Mouse (Mus musculus): Measurements from ENCODE around the gene Mif4gd.
A peak's percentile ranks its signal among the peaks of the same experiment; 100 is the strongest.

The Mif4gd gene

GRCm38 (mm10) chr11:115612059-115612409 lies 735 bp downstream of the Mif4gd start:
- peak; percentile 89 for DNase-seq

GRCm38 (mm10) chr11:115611173-115611572 lies 1.6 kb downstream of the Mif4gd start:
- DNase-seq, result no peak

DNA sequence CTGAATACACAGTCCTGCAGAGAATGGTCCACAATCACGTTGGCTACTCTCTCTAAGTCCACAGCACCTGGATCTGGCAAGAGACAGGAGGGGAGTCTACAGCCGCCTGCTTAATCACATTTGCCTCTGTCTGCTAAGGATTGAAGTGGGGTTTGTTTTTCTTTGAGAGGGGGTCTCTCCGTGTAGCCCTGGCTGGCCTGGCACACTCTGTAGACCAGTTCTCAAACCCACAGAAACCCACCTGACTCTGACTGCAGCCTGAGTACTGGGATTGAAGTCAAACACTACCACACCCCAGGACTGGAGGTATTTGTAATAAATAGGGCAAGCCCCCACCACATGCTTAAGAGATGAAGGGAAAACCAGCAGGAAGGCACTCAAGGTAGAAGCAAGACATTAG lies 3.2 kb downstream of the Mif4gd start:
- DNase-seq, result no peak

DNA sequence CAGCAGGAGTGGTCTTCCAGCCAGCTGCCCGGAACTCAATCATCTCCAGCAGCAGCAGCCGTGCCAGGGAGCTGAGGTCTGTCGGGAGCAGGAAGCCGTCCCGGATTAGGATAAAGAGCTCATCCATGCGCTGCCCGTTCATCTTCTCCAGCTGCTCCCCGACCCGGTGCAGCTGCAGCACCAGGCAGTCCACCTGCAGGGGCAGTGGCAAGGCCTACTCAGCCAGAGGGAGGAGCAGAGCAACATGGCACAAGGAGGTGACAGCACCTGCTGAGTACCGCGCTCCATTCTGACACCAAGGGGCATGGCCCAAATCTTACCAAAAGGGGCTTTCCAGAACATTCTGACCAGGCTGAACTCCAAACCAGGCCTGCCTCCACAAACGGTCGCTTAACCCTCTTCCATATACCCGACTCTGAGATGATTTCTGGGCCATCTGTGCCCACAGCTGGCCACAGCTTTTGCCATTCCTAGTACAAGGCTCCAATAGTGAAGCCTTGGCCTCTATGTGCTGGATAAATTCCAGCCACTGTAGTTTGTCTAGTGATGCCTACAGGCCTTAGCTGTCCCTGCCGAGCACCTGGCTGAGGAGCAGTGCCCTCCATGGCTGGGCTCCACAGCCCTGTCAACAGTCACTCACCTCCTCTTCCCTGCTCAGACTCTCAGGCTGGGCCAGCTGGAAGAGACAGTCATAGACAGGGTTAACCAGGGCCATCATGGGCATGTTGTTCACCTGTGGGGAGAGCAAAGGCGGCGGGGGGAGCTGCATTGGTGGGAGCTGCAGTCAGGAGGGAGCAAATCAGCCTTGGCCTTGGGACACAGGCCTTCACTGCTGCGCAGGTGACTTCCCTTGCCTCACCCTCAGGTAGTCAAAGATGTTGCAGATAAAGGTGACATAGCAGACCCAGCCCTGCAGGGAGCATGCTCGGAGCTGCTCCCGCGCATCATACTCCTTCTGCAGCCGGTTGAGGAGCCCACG lies 4.1 kb downstream of the Mif4gd start:
- no peak for DNase-seq

DNA sequence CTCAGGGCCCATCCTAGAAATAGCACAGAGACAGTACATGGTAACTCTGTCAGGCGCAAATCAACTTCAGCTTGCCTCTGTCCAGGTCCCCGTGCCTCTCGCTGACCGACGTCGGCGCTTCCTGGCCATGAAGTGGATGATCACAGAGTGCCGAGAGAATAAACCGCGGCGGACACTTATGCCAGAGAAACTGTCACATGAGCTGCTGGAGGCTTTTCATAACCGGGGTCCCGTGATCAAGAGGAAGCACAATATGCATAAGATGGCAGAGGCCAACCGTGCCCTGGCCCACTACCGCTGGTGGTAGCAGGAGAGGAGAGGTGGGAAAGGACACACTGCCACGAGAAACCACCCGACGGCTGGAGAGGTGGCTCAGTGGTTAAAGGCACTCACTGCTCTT lies 6.0 kb downstream of the Mif4gd start:
- DNase-seq, result no peak

DNA sequence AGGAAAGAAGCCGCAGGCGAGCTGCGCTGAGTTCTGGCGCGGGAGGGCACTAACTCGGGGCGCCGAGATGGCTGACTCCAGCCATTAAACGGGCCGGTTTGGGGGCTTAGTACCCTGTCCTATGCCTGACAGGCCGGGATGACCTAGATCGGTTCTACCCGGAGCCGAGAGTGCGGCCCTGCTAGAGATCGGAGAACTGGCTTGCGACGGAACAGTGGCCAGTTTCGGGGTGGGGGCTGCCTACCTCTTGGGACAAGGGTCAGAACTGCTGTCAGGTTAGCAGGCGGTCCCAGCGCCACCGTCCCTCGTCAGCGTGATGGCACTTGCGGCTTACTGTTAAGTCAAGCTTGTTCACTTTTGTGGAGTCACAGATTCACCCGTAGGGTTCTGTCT lies 8.5 kb downstream of the Mif4gd start:
- DNase-seq, result peak; percentile 15

- peak; percentile 93 for DNase-seq
These were observed 9.1 kb downstream of the Mif4gd start, which contains the start of the genes Mrps7 and Gga3 for GRCm38 (mm10) chr11:115603476-115604303. TSS of gene Mrps7 (plus strand) at chr11:115603925. TSS of gene Gga3 (minus strand) at chr11:115604051.

GRCm38 (mm10) chr11:115603128-115603475 lies 9.7 kb downstream of the Mif4gd start:
- no peak for DNase-seq

GRCm38 (mm10) chr11:115601174-115601573 lies 11.6 kb downstream of the Mif4gd start:
- no peak for DNase-seq

DNA sequence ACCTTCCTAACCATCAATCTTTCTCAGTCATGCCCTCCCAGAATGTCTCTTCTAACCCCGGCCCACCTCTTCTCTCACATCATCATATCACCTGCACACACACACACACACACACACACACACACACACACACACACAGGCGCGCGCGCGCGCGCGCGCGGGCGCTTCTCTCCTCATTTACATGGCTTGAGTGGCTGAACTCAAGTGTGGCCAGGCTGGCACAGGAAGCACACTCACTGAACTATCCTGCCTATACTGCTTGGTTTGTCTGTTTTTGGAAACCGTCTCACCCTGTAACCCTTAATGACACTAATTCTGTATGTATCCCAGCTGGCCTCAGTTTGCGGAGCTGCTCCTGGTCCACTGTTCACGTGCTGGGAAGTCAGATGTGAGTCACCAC lies 12.0 kb downstream of the Mif4gd start:
- no peak for DNase-seq

DNA sequence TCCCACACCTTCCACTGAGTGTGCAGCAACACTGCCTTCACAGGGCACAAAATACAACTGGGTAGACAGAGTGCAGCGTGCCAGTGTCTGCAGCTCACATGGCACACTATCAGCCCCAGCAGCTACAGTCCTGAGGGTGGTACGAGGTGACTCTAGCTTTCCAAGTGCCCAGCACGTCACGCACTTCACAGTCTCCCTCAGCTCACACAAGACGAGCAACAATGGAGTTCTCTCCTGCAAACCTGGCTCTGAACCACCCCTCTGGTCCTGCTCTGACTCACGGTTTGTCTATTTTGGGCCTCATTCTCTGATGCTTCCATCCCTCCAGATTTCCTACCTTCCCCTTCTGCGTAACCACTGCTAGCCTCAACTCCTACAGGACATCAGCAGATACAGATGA lies 13.0 kb downstream of the Mif4gd start:
- DNase-seq, result no peak

- no peak for DNase-seq
These were observed 14.5 kb downstream of the Mif4gd start for GRCm38 (mm10) chr11:115598309-115598708.

DNA sequence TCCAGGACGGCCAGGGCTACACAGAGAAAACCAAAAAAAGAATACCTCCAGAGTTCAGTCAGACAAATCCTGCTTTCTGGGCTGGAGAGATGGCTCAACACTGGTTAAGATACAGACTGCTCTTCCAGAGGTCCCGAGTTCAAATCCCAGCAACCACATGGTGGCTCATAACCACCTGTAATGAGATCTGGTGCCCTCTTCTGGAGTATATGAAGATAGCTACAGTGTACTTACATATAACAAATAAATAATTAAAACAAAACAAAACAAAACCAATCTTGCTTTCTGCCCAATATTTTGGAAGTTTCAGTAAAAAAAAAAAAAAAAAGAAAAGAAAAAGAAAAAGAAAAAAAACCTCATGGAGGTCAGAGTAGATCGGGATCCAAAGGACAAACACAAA lies 17.6 kb downstream of the Mif4gd start:
- DNase-seq, result no peak

GRCm38 (mm10) chr11:115590526-115591075 lies 22.2 kb downstream of the Mif4gd start:
- DNase-seq, result no peak

DNA sequence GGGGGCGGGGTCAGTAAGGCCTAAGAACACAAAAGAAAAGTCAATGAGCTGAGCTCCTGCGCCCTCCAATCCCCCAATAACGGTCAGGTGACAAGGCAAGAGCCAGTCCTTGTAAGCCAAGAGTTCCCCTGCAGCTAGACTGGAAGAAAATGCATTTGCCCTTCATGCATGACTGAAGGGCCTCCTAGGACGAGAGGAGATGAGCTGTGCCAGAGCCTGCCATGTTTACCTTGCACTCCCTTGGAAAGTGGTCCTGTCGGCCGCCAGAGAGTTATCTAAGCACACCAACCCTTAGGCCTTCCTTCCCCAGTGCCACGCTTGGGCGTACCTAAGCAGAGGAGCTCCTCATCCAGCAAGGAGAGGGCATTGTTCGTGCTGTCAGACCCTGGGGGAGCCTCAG lies 24.8 kb downstream of the Mif4gd start:
- DNase-seq, result no peak

GRCm38 (mm10) chr11:115586403-115586802 lies 26.4 kb downstream of the Mif4gd start:
- no peak for DNase-seq

- DNase-seq, result peak; percentile 28
These were observed 27.1 kb downstream of the Mif4gd start for GRCm38 (mm10) chr11:115585573-115586100.

DNA sequence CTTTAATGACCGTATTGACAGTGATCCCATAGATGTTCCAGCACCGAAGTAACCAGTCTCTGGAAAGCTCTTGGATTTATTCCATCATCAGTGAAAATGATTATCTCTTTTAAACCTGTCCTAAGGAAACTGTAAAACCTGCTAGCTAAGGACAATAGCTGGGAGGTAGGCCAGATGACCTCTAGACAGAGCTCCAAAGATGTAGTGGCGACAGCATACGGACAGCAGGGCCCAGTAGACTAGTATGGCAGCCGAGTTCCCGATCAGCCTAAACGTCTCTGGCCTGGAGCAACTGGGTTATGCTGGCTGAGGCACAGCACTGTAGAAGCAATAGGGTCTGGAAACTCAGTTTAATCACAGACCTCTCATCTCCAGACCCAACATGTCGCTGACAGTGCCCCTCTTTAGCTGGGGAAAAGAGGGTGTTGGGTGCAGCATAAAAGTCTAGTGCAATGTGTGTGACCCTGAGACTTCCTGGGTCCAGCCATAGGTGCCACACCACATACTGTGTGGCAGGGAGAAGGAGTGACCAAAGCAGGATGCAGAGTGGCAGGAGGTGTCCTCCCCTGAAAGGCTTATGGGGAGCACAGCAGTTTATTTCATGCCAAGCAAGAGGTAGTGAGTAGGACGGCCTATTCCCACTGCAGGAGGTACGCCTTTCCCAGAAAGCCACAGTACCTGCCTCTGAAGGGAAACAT lies 28.2 kb downstream of the Mif4gd start:
- DNase-seq, result no peak

GRCm38 (mm10) chr11:115582913-115583606 lies 29.7 kb downstream of the Mif4gd start:
- DNase-seq, result no peak

DNA sequence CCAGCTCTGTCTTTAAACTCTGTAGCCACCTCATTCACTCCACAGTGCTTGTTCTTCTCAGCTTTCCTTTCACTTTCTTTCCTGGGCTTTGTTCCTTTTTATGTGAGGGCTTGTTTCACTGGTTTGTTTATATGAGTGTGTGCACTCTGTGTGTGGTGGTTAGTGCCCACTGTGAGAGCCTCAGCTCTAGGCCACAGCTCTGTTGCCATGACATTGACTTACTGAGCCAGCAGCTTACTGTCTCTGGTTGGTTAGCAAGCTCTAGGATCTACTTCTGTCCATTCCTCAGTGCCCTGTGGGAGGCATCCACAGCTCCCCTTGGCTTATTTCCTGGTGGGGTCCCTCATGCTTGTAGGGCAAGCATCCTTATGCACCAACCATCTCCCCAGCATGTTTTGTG lies 33.7 kb downstream of the Mif4gd start:
- DNase-seq, result no peak

DNA sequence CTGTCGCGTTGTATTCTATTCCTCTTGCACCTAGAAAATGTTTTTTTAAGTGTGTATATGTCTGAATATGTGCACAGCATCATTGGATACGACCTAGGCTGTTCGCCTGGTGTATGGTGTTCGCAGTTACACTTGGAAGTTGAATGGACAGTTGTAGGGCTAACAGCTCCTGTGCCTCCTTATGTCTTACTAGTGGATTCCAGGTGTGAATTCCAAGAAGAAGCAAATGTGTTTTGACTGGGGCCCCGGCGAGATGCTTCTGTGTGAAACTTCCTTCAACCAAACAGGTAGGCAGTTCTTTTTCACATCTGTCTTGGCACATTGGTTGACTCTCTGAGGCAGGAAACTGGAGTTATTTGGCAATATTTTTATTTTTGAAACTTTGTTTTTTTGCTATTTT lies 47.8 kb downstream of the Mif4gd start:
- no peak for DNase-seq

Data from lung, postnatal 14 days (tissue).